ENCODE assay signal across 11 mouse cellular contexts in genomic region chr9:61324354-61324753, GRCm38 (mm10). TPM values are rescaled to one million over a fixed set of nuclear protein-coding genes. Genes with fewer than 3 reads are reported as not detected.
A peak's percentile ranks its signal among the peaks of the same experiment; 100 is the strongest.
DNase-seq lines count a peak whose midpoint lies in the region; ATAC-seq and TF ChIP-seq lines count a peak whose summit lies in the region.
"Had no signal": no experiment of that assay in that cellular context is flagged by ENCODE, and none has a peak within 500 bp of the region (broad histone marks: within the 10 kb centered on the region; RNA-seq: fewer than 3 reads in every experiment).

No protein-coding gene starts in this region.

- H3K27me3 ChIP-seq in E14TG2a.4 (ENCODE audit: insufficient read depth, low read length) (peaks cover 36% of the 10 kb centered on the region), ES-Bruce4 (ENCODE audit: control insufficient read depth, insufficient read depth, low read length, poor library complexity, severe bottlenecking) (no peaks in the 10 kb centered on the region)
- H3K27me3 ChIP-seq in hindbrain, embryonic 11.5 days (ENCODE audit: control insufficient read depth, insufficient read depth, low read length), result no peaks in the 10 kb centered on the region; the same call in 1 of the 2 replicates
- H3K27me3 ChIP-seq in midbrain, embryonic 16.5 days (ENCODE audit: control insufficient read depth, insufficient read depth, low read depth, low read length), result 0 out of 2 replicates have a peak, but pooled peaks cover 6% of the 10 kb centered on the region
- H3K27me3 ChIP-seq in kidney, embryonic 14.5 days (ENCODE audit: control insufficient read depth, insufficient read depth, low read length), result peaks cover 13% of the 10 kb centered on the region

- 0 out of 2 replicates have a peak overlapping the region, but pooled peaks have one; percentile 18 for H3K9ac ChIP-seq in ES-Bruce4 (ENCODE audit: low read depth, poor library complexity, severe bottlenecking)
- H3K9ac ChIP-seq in hindbrain, embryonic 11.5 days (ENCODE audit: low read depth, low read length), result no peak overlapping the region
- peak overlapping the region; percentile 39 for H3K9ac ChIP-seq in midbrain, embryonic 16.5 days (ENCODE audit: low read depth, low read length)
- H3K9ac ChIP-seq in kidney, embryonic 14.5 days (ENCODE audit: low read depth, low read length), result no peak overlapping the region
- H3K9ac ChIP-seq: heart, embryonic 15.5 days had no signal

- ATAC-seq in hindbrain, embryonic 11.5 days (ENCODE audit: low FRiP score), result peak; percentile 74; the same call in 1 of the 2 replicates
- ATAC-seq in midbrain, embryonic 16.5 days, result no peak
- no peak for ATAC-seq in erythroblast, adult 5-6 weeks (replicated peaks; ENCODE audit: low FRiP score, poor library complexity, severe bottlenecking)
- ATAC-seq in kidney, embryonic 14.5 days (ENCODE audit: low FRiP score, low TSS enrichment), result no peak

- peak overlapping the region; percentile 43 for H3K4me3 ChIP-seq in E14TG2a.4 (replicated peaks; ENCODE audit: low read length)
- H3K4me3 ChIP-seq in ES-Bruce4 (ENCODE audit: low read depth, low read length), result peak overlapping the region; percentile 3; the same call in 1 of the 2 replicates
- no peak overlapping the region for H3K4me3 ChIP-seq in hindbrain, embryonic 11.5 days (ENCODE audit: low read depth, low read length)
- H3K4me3 ChIP-seq in midbrain, embryonic 16.5 days (ENCODE audit: low read depth, low read length), result no peak overlapping the region
- no peak overlapping the region for H3K4me3 ChIP-seq in kidney, embryonic 14.5 days (ENCODE audit: low read length)
- H3K4me3 ChIP-seq: heart, embryonic 15.5 days had no signal

- no peaks in the 10 kb centered on the region for H3K9me3 ChIP-seq in E14TG2a.4 (ENCODE audit: low read length)
- no peaks in the 10 kb centered on the region for H3K9me3 ChIP-seq in ES-Bruce4 (replicated peaks; ENCODE audit: control insufficient read depth, insufficient read depth, low read length, poor library complexity, severe bottlenecking)
- H3K9me3 ChIP-seq in hindbrain, embryonic 11.5 days (ENCODE audit: control insufficient read depth, low read length), result no peaks in the 10 kb centered on the region
- no peaks in the 10 kb centered on the region for H3K9me3 ChIP-seq in midbrain, embryonic 16.5 days (replicated peaks; ENCODE audit: control insufficient read depth, low read length, poor library complexity, severe bottlenecking)
- H3K9me3 ChIP-seq in kidney, embryonic 14.5 days (ENCODE audit: control insufficient read depth, low read length), result no peaks in the 10 kb centered on the region
- H3K9me3 ChIP-seq: heart, embryonic 15.5 days had no signal

- intact Hi-C loops in heart, postnatal 10 days (cut with DNase I), result no loop called here

- H3K36me3 ChIP-seq in E14TG2a.4 (ENCODE audit: insufficient read depth, low read length) (no peaks in the 10 kb centered on the region), ES-Bruce4 (ENCODE audit: control insufficient read depth, insufficient read depth, low read length, poor library complexity, severe bottlenecking) (no peaks in the 10 kb centered on the region)
- no peaks in the 10 kb centered on the region for H3K36me3 ChIP-seq in hindbrain, embryonic 11.5 days (ENCODE audit: control insufficient read depth, insufficient read depth, low read length)
- H3K36me3 ChIP-seq in midbrain, embryonic 16.5 days (ENCODE audit: control insufficient read depth, insufficient read depth, low read length), result no peaks in the 10 kb centered on the region
- H3K36me3 ChIP-seq in kidney, embryonic 14.5 days (ENCODE audit: control insufficient read depth, insufficient read depth, low read length), result no peaks in the 10 kb centered on the region
- H3K36me3 ChIP-seq: heart, embryonic 15.5 days had no signal

- TF ChIP-seq EP300 in ES-Bruce4 (IDR thresholded peaks at IDR 0.05; ENCODE audit: insufficient read depth, low read depth, low read length), result no peak

- WGBS in hindbrain, embryonic 11.5 days, result 6% methylated on average over 12 of the region's 12 CpGs
- 7% methylated on average over 12 of the region's 12 CpGs for WGBS in midbrain, embryonic 16.5 days
- WGBS in kidney, embryonic 14.5 days, result 16% methylated on average over 12 of the region's 12 CpGs

- no peak for TF ChIP-seq CTCF in E14TG2a.4 (conservative IDR thresholded peaks at IDR 0.05; ENCODE audit: low read length)
- no peak for TF ChIP-seq CTCF in ES-Bruce4 (IDR thresholded peaks at IDR 0.05; ENCODE audit: low read depth, low read length)

- DNase-seq in hindbrain, embryonic 11.5 days (ENCODE audit: low spot score), result peak; percentile 44
- no peak for DNase-seq in heart, postnatal 10 days
- DNase-seq: adrenal gland, adult 8-10 months; cerebellum, adult 9-10 months; lung, adult 2 months had no signal

- TF ChIP-seq POLR2A in ES-Bruce4 (IDR thresholded peaks at IDR 0.05; ENCODE audit: insufficient read depth, low read length), result no peak

- H3K27ac ChIP-seq in ES-Bruce4 (ENCODE audit: insufficient read depth, low read length), result peak overlapping the region; percentile 71; the same call in 1 of the 2 replicates
- peak overlapping the region; percentile 71 for H3K27ac ChIP-seq in hindbrain, embryonic 11.5 days (ENCODE audit: low read depth, low read length)
- no peak overlapping the region for H3K27ac ChIP-seq in midbrain, embryonic 16.5 days (ENCODE audit: low read length)
- H3K27ac ChIP-seq in kidney, embryonic 14.5 days (ENCODE audit: low read depth, low read length), result no peak overlapping the region
- H3K27ac ChIP-seq: heart, embryonic 15.5 days had no signal

- H3K4me1 ChIP-seq in E14TG2a.4 (replicated peaks; ENCODE audit: low read depth, low read length) (peaks cover 63% of the 10 kb centered on the region), ES-Bruce4 (ENCODE audit: control insufficient read depth, insufficient read depth, low read length) (peaks cover 14% of the 10 kb centered on the region)
- H3K4me1 ChIP-seq in hindbrain, embryonic 11.5 days (replicated peaks; ENCODE audit: control insufficient read depth, insufficient read depth, low read length), result peaks cover 16% of the 10 kb centered on the region
- H3K4me1 ChIP-seq in midbrain, embryonic 16.5 days (ENCODE audit: control insufficient read depth, insufficient read depth, low read length), result peaks cover 11% of the 10 kb centered on the region
- peaks cover 18% of the 10 kb centered on the region for H3K4me1 ChIP-seq in kidney, embryonic 14.5 days (ENCODE audit: control insufficient read depth, insufficient read depth, low read length)

- 0 out of 2 replicates have a peak overlapping the region, but pooled peaks have one; percentile 3 for H3K4me2 ChIP-seq in hindbrain, embryonic 11.5 days (replicated peaks; ENCODE audit: low read depth, low read length)
- no peak overlapping the region for H3K4me2 ChIP-seq in midbrain, embryonic 16.5 days (ENCODE audit: low read length)
- no peak overlapping the region for H3K4me2 ChIP-seq in kidney, embryonic 14.5 days (replicated peaks; ENCODE audit: low read depth, low read length)
- H3K4me2 ChIP-seq: heart, embryonic 15.5 days had no signal

RNA-seq across cellular contexts. Expression of gene Tle3, which starts 47.8 kb away (rescaled TPM):
- 122 and 146 TPM in 2 replicates for polyA plus RNA-seq in ES-Bruce4 (2011; ENCODE audit: insufficient read depth, insufficient read length, low read depth, missing spikeins)
- polyA plus RNA-seq in hindbrain, embryonic 11.5 days (2014; fragmentation: Nextera tagmentation; extraction: Ambion mirVana), result 33.7 and 36.7 TPM in 2 replicates
- 27.4 and 29.7 TPM in 2 replicates for polyA plus RNA-seq in midbrain, embryonic 16.5 days (2015; fragmentation: Nextera tagmentation; extraction: Ambion mirVana)
- 10 to 100 TPM; 26.9 to 27.4 TPM for total RNA-seq in heart, postnatal 10 days (2021)
- 10.8 and 24.0 TPM in 2 replicates for total RNA-seq in erythroblast, adult 5-6 weeks (2015; ENCODE audit: low replicate concordance)
- 11.6 and 16.6 TPM in 2 replicates for total RNA-seq in erythroblast, adult 5-6 weeks (2017; ENCODE audit: low replicate concordance)
- polyA plus RNA-seq in kidney, embryonic 14.5 days (2014; fragmentation: Nextera tagmentation; extraction: Ambion mirVana), result 29.6 and 33.7 TPM in 2 replicates

Comparison
In these comparisons a context has a peak if more than half of its experiments do, and no peak if none do; other contexts are left out.
1. H3K4me3 ChIP-seq: peak in E14TG2a.4 (single experiment) and ES-Bruce4 (single experiment); none in hindbrain, embryonic 11.5 days (single experiment), midbrain, embryonic 16.5 days (single experiment) and kidney, embryonic 14.5 days (single experiment).
2. H3K27ac ChIP-seq: peak in ES-Bruce4 (single experiment) and hindbrain, embryonic 11.5 days (single experiment); none in midbrain, embryonic 16.5 days (single experiment) and kidney, embryonic 14.5 days (single experiment).
3. H3K9ac ChIP-seq: peak in ES-Bruce4 (single experiment) and midbrain, embryonic 16.5 days (single experiment); none in hindbrain, embryonic 11.5 days (single experiment) and kidney, embryonic 14.5 days (single experiment).